Mouse (Mus musculus) embryo, embryonic 11.5 days (tissue): Measurements from ENCODE around the gene Armcx4.
A peak's percentile ranks its signal among the peaks of the same experiment; 100 is the strongest.
"Not testable (repeated sequence)": the region's sequence is repeated elsewhere in the genome, so short reads cannot be mapped to it uniquely, and the experiment has no call there.

Experiments used
- DNase-seq: peaks from one replicate; pipeline ENCODE4 v3.0.0-alpha.2; 2012; ENCODE audit warnings: low read depth, low spot score

Gene Armcx4

GRCm38 (mm10) chrX:134686267-134686666 is at the start of gene Armcx4:
Gene Armcx4 (plus strand): TSS chrX:134686519.
- peak; percentile 68 for DNase-seq

GRCm38 (mm10) chrX:134641000-134641760 is 45.1 kb upstream of the Armcx4 start:
- no peak for DNase-seq

GRCm38 (mm10) chrX:134646338-134646737 is 40.0 kb upstream of the Armcx4 start:
- DNase-seq = no peak

GRCm38 (mm10) chrX:134647421-134647820 is 38.9 kb upstream of the Armcx4 start:
- DNase-seq = no peak

GRCm38 (mm10) chrX:134648031-134648692 is 38.2 kb upstream of the Armcx4 start:
- DNase-seq = peak; percentile 75

- DNase-seq = no peak
Observed at GRCm38 (mm10) chrX:134652061-134652460, 34.3 kb upstream of the Armcx4 start.

GRCm38 (mm10) chrX:134661586-134661985 is 24.7 kb upstream of the Armcx4 start:
- no peak for DNase-seq

GRCm38 (mm10) chrX:134675022-134675421 is 11.3 kb upstream of the Armcx4 start:
- DNase-seq = no peak

GRCm38 (mm10) chrX:134675959-134676358 is 10.4 kb upstream of the Armcx4 start:
- DNase-seq = no peak

- no peak for DNase-seq
Observed at GRCm38 (mm10) chrX:134684936-134685335, 1.4 kb upstream of the Armcx4 start.

GRCm38 (mm10) chrX:134686739-134687171 is 436 bp downstream of the Armcx4 start:
- no peak for DNase-seq

- DNase-seq = no peak
Observed at GRCm38 (mm10) chrX:134689676-134690075, 3.4 kb downstream of the Armcx4 start.

- DNase-seq = no peak
Observed at GRCm38 (mm10) chrX:134690871-134691539, 4.7 kb downstream of the Armcx4 start.

GRCm38 (mm10) chrX:134691540-134691935 is 5.2 kb downstream of the Armcx4 start:
- DNase-seq = no peak

- no peak for DNase-seq
Observed at GRCm38 (mm10) chrX:134716863-134717262, 30.5 kb downstream of the Armcx4 start.

- DNase-seq = peak; percentile 61
Observed at GRCm38 (mm10) chrX:134717752-134718308, 31.5 kb downstream of the Armcx4 start, which contains the start of gene Armcx1. Gene Armcx1 (plus strand): TSS chrX:134717963.

- DNase-seq = peak; percentile 40
Observed at GRCm38 (mm10) chrX:134718524-134718923, 32.2 kb downstream of the Armcx4 start.

- not testable (repeated sequence) for DNase-seq
Observed at GRCm38 (mm10) chrX:134723762-134724161, 37.4 kb downstream of the Armcx4 start.

- DNase-seq = no peak
Observed at GRCm38 (mm10) chrX:134729778-134730177, 43.5 kb downstream of the Armcx4 start.

GRCm38 (mm10) chrX:134737796-134738195 is 51.5 kb downstream of the Armcx4 start:
- no peak for DNase-seq

- no peak for DNase-seq
Observed at GRCm38 (mm10) chrX:134739160-134739559, 52.8 kb downstream of the Armcx4 start.

- DNase-seq = no peak
Observed at GRCm38 (mm10) chrX:134741862-134742261, 55.5 kb downstream of the Armcx4 start.
